Mouse (Mus musculus): ENCODE measurements around the gene Ambra1. TPM values are rescaled to one million over a fixed set of nuclear protein-coding genes. Genes with fewer than 3 reads are reported as not detected.
A peak's percentile ranks its signal among the peaks of the same experiment; 100 is the strongest.

Ambra1 gene
- polyA plus RNA-seq, 1 experiment from 2014 or later = 15.0 TPM

DNA sequence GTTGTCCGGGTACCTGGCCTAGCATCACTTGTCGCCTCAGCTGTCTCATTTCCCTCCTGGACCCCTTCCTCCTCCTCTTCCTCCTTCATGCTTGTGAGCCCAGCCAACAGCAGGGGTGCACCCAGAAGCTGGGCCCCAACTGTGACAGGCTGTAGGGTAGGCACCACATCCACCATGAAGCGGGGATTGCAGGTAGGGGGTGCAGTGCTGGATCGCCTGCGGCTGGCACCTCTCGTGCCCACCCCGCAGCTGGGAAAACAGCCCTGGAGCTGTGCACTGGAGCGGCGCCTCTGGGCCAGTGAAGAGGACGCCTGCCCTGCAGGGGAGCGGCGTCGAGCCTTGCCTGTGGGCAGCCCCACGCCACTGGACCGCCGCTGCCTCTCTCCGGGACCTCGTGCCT lies 215.5 kb downstream of the Ambra1 start, which contains the start of gene Gm9821:
Gene Gm9821 (plus strand): TSS at position 221 of the 400 bp plus-strand sequence.
- Histone ChIP-seq H3K27ac (ENCODE audit: low read length) (no peak within 1 kb of the TSS), H3K27me3 (ENCODE audit: control insufficient read depth, insufficient read depth, low read length) (no peaks in the 10 kb centered on the region), H3K9ac (ENCODE audit: low read length) (peak within 1 kb of the TSS; percentile 42; the same call in 1 of the 2 replicates), H3K36me3 (ENCODE audit: control insufficient read depth, insufficient read depth, low read length) (no peaks in the 10 kb centered on the region; the same call in 1 of the 2 replicates), H3K4me3 (replicated peaks; ENCODE audit: low read length) (no peak within 1 kb of the TSS), H3K9me3 (replicated peaks; ENCODE audit: control insufficient read depth, low read length) (no peaks in the 10 kb centered on the region), H3K4me1 (ENCODE audit: control insufficient read depth, insufficient read depth, low read length) (peaks cover 50% of the 10 kb centered on the region), H3K4me2 (ENCODE audit: low read depth, low read length) (no peak within 1 kb of the TSS)
- 92% methylated on average over 18 of the region's 18 CpGs for WGBS
- ATAC-seq (ENCODE audit: insufficient read depth, low FRiP score) = no peak

DNA sequence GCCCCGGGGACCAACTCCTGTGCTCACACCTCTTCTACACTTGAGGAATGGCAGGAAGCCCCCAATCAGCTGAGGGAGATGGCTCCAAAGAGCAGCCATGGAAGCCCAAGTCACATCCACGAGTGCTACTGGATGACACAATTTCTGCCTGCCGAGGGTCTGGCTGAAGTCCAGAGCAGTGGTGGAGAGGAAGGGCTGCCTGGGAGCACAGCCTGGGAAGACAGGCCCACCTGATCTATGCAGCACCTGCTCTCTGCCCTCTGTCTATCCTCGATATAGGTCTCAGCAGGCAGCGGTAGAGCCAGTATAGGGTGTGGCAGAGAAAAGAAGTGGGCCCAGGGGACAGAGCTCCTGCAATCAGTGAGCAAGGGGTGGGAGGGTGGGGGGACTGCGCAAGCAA lies 216.9 kb downstream of the Ambra1 start:
- Histone ChIP-seq H3K4me1 (ENCODE audit: control insufficient read depth, insufficient read depth, low read length) (peaks cover 57% of the 10 kb centered on the region), H3K27me3 (ENCODE audit: control insufficient read depth, insufficient read depth, low read length) (no peaks in the 10 kb centered on the region), H3K27ac (ENCODE audit: low read length) (no peak overlapping the region), H3K36me3 (ENCODE audit: control insufficient read depth, insufficient read depth, low read length) (no peaks in the 10 kb centered on the region; the same call in 1 of the 2 replicates), H3K9me3 (replicated peaks; ENCODE audit: control insufficient read depth, low read length) (no peaks in the 10 kb centered on the region), H3K4me3 (replicated peaks; ENCODE audit: low read length) (no peak overlapping the region), H3K9ac (ENCODE audit: low read length) (peak overlapping the region; percentile 42), H3K4me2 (ENCODE audit: low read depth, low read length) (no peak overlapping the region)
- WGBS = 35% methylated on average over 6 of the region's 6 CpGs
- ATAC-seq (ENCODE audit: insufficient read depth, low FRiP score) = no peak

DNA sequence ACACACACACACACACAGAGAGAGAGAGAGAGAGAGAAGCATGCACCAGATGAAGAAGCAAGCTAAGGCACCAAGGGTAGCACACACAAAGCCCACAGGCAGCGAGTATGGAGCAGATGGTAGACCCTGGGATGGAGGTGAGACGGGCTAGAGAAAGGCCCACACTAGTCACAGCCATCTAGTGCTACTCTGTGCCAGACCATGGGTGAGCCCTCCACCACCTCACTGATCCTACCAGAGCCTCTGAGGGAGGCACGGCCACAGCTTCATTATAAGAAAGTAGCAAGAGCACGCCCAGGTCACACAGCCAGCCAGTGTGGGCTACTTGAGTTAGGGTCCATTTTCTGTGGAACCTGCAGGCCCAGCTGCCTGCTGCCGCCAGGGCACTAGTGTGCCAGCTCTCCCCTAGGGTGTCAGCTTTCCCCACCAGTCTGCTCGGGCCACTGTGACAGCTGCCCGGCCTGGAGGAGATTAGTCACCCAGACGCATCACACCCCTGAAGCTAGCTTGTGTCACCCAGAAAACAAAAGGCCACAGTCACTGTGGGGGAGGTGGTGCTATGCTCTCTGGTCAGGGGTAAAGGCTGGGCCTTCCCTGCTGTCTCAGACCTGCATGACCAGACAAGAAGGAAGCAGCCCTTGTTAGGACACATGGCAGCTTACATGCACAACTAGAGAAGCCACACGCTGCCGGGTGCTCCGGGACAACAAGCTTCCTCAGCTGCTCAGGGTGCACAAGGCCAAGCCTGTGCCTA lies 217.6 kb downstream of the Ambra1 start:
- 0 out of 2 replicates have a peak, but pooled peaks have one; percentile 8 for ATAC-seq (ENCODE audit: insufficient read depth, low FRiP score)
- Histone ChIP-seq H3K4me1 (ENCODE audit: control insufficient read depth, insufficient read depth, low read length) (peaks cover 58% of the 10 kb centered on the region), H3K9ac (ENCODE audit: low read length) (peak overlapping the region; percentile 11; the same call in 1 of the 2 replicates), H3K27ac (ENCODE audit: low read length) (peak overlapping the region; percentile 64; the same call in 1 of the 2 replicates), H3K4me3 (replicated peaks; ENCODE audit: low read length) (no peak overlapping the region), H3K27me3 (ENCODE audit: control insufficient read depth, insufficient read depth, low read length) (no peaks in the 10 kb centered on the region), H3K9me3 (replicated peaks; ENCODE audit: control insufficient read depth, low read length) (no peaks in the 10 kb centered on the region), H3K4me2 (ENCODE audit: low read depth, low read length) (peak overlapping the region; percentile 13; the same call in 1 of the 2 replicates), H3K36me3 (ENCODE audit: control insufficient read depth, insufficient read depth, low read length) (no peaks in the 10 kb centered on the region)
- WGBS = 54% methylated on average over 11 of the region's 11 CpGs

DNA sequence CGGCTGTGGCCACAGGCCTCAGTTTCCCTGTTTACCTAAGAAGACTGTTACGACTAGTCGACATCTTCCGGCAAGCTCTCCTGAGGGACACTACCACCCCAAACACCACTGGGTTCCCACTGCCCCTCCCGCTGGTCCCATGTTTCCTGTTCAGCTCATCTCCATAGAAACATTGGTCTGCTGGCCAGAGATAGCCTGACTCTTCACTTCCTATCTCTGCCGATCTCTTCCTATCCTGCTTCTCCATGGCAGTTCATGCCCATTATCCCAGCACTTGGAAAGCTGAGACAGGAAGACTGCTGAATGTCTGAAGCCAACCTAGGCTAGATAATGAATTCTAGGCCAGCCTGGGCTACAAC lies 218.2 kb downstream of the Ambra1 start:
- peaks cover 58% of the 10 kb centered on the region for H3K4me1 ChIP-seq (ENCODE audit: control insufficient read depth, insufficient read depth, low read length)
- 0 out of 2 replicates have a peak overlapping the region, but pooled peaks have one; percentile 13 for H3K4me2 ChIP-seq (ENCODE audit: low read depth, low read length)
- H3K9ac ChIP-seq (ENCODE audit: low read length) = peak overlapping the region; percentile 11; the same call in 1 of the 2 replicates

DNA sequence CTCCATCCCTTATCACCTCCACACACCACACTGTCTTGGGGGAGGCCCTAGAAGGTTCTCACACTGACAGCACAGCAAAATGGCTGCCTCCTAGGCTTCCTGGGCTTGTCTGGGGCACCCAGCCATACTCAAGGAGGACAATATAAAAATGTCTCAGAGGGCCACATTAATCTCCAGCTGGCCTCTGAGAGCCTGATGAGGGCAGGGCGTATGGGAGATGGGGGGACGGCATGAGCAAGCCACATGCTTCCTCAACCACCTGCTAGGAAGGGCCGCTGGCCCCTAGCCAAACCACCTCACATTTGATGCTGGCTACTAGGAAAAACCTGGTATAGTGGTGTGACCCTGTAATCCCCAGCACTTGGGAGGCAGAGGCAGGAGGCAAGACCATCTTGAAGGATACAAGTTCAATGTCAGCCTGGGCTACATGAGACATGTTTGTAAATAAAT lies 218.9 kb downstream of the Ambra1 start:
- Histone ChIP-seq H3K4me2 (ENCODE audit: low read depth, low read length) (no peak overlapping the region), H3K27me3 (ENCODE audit: control insufficient read depth, insufficient read depth, low read length) (no peaks in the 10 kb centered on the region), H3K4me3 (replicated peaks; ENCODE audit: low read length) (no peak overlapping the region), H3K27ac (ENCODE audit: low read length) (peak overlapping the region; percentile 80; the same call in 1 of the 2 replicates), H3K4me1 (ENCODE audit: control insufficient read depth, insufficient read depth, low read length) (peaks cover 61% of the 10 kb centered on the region), H3K36me3 (ENCODE audit: control insufficient read depth, insufficient read depth, low read length) (no peaks in the 10 kb centered on the region), H3K9me3 (replicated peaks; ENCODE audit: control insufficient read depth, low read length) (no peaks in the 10 kb centered on the region), H3K9ac (ENCODE audit: low read length) (peak overlapping the region; percentile 68; the same call in 1 of the 2 replicates)
- ATAC-seq (ENCODE audit: insufficient read depth, low FRiP score) = no peak
- 62% methylated on average over 3 of the region's 3 CpGs for WGBS

More for the DNA sequence above, 218.2 kb downstream of the Ambra1 start:
- Histone ChIP-seq H3K36me3 (ENCODE audit: control insufficient read depth, insufficient read depth, low read length) (no peaks in the 10 kb centered on the region), H3K27ac (ENCODE audit: low read length) (peak overlapping the region; percentile 64; the same call in 1 of the 2 replicates), H3K27me3 (ENCODE audit: control insufficient read depth, insufficient read depth, low read length) (no peaks in the 10 kb centered on the region), H3K4me3 (replicated peaks; ENCODE audit: low read length) (no peak overlapping the region), H3K9me3 (replicated peaks; ENCODE audit: control insufficient read depth, low read length) (no peaks in the 10 kb centered on the region)
- WGBS = 67% methylated on average over 6 of the region's 6 CpGs
- no peak for ATAC-seq (ENCODE audit: insufficient read depth, low FRiP score)

DNA sequence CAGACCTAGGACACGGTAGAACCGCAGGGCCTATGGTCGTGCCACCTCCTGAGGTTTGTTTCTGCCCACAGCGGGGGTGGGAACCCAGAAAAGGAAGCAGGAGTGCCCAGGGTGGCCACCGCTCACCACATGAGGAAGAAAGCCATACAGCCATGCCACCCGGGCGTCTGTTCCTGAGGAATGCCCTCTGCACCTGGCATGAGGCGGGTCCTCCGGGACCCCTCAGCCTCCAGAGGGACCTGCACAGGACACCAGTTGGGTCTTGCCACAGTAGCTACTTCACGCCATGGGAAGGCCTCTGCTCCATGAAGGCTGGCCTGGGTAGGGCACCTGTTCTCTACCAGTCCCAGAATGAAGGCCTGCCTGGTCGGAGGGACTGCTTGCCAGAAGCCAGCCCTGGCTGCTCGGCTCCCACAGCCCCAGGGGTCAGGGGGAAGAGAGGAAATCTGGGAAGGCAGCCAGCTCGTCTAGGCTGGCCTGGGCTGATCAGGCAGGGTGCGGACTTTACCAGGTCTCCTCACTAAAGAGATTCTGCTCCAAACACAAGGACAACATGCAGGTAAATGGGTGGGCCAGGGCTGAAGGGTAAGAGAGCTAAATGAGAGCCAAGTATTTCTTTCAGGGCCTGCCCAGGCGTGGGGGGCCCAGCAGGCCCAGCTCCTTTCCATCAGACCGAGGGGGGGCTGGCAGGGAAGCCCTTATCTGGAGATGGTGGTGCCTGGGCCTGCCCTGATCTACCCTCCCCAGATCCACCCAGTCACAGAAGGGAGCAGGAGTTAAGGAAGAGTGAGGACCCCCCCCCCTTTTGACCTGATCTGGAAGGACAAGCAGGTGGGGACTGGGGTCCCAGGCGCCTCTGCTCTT lies 219.7 kb downstream of the Ambra1 start:
- WGBS = 50% methylated on average over 17 of the region's 17 CpGs
- peak overlapping the region; percentile 27 for H3K4me3 ChIP-seq (replicated peaks; ENCODE audit: low read length)
- no peaks in the 10 kb centered on the region for H3K36me3 ChIP-seq (ENCODE audit: control insufficient read depth, insufficient read depth, low read length)
- peak overlapping the region; percentile 68 for H3K9ac ChIP-seq (ENCODE audit: low read length)
- H3K9me3 ChIP-seq (replicated peaks; ENCODE audit: control insufficient read depth, low read length) = no peaks in the 10 kb centered on the region
- H3K27ac ChIP-seq (ENCODE audit: low read length) = peak overlapping the region; percentile 80
- H3K27me3 ChIP-seq (ENCODE audit: control insufficient read depth, insufficient read depth, low read length) = no peaks in the 10 kb centered on the region
- peaks cover 59% of the 10 kb centered on the region for H3K4me1 ChIP-seq (ENCODE audit: control insufficient read depth, insufficient read depth, low read length)
- peak; percentile 53 for ATAC-seq (ENCODE audit: insufficient read depth, low FRiP score)
- H3K4me2 ChIP-seq (ENCODE audit: low read depth, low read length) = peak overlapping the region; percentile 51

DNA sequence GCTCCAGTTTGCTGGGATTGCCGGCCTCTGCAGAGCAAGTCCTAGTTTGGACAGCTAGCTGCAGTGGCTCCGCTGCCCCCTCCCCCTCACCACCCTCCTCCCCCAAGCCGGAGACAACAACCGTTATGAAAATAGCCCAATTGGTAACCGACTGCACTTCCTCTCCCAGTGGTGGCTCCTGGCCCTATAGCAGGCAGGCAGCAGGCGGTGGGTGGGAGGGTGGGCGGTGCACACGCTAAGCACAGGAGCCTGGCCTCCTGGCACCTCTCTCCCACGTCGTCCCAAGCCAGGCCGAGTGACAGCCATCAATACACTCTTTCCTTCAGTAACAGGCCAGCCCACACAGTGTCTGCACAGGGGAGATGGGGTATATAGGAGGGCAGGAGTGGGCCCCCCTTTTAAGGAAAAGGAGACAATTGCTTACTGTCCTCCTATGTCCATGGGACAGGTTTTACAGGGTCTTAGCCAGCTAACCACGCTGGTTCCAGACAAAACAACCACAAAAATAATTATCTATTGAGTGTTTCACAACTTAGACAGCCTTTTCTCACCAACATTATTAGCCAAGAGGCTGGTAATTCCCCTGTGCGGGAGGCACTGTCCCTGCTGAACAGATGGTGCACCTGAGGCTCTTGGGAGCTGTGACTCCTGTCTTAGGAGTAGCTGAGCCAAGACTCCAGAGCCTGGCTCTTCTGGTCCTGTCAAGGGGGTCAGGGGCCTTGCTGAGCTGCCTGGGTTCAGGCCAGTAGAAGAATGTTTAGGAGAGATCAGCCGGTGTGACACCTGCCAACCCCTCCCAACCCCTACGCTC lies 220.5 kb downstream of the Ambra1 start:
- peak overlapping the region; percentile 51 for H3K4me2 ChIP-seq (ENCODE audit: low read depth, low read length)
- 14% methylated on average over 15 of the region's 15 CpGs for WGBS
- peak overlapping the region; percentile 68 for H3K9ac ChIP-seq (ENCODE audit: low read length)
- peaks cover 66% of the 10 kb centered on the region for H3K4me1 ChIP-seq (ENCODE audit: control insufficient read depth, insufficient read depth, low read length)
- H3K27ac ChIP-seq (ENCODE audit: low read length) = peak overlapping the region; percentile 80
- H3K9me3 ChIP-seq (replicated peaks; ENCODE audit: control insufficient read depth, low read length) = no peaks in the 10 kb centered on the region
- H3K27me3 ChIP-seq (ENCODE audit: control insufficient read depth, insufficient read depth, low read length) = no peaks in the 10 kb centered on the region
- peak; percentile 61; the same call in 1 of the 2 replicates for ATAC-seq (ENCODE audit: insufficient read depth, low FRiP score)
- H3K4me3 ChIP-seq (replicated peaks; ENCODE audit: low read length) = peak overlapping the region; percentile 27
- H3K36me3 ChIP-seq (ENCODE audit: control insufficient read depth, insufficient read depth, low read length) = no peaks in the 10 kb centered on the region

DNA sequence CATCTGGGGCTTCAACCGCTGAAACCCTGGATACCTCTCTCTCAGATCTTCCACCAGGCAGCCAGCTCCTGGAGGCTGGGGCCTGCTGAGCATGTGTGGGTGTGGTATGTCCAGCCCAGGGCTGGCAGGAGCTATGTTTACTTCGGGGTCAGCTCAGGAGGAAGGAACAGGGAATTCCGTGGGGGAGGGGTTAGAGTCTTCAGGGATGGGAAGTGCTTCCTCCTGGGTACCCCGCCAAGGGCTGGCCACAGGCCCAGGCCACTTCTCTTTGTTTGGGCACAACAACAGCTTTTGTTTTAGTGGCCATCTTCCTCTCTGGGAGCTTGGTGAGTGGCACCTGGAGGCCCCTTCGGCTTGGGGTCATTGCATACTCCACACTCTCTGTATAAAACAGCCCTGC lies 223.9 kb downstream of the Ambra1 start:
- peak; percentile 51; the same call in 1 of the 2 replicates for ATAC-seq (ENCODE audit: insufficient read depth, low FRiP score)
- H3K9ac ChIP-seq (ENCODE audit: low read length) = peak overlapping the region; percentile 35; the same call in 1 of the 2 replicates

More for the DNA sequence above, 223.9 kb downstream of the Ambra1 start:
- Histone ChIP-seq H3K27me3 (ENCODE audit: control insufficient read depth, insufficient read depth, low read length) (no peaks in the 10 kb centered on the region), H3K4me2 (ENCODE audit: low read depth, low read length) (no peak overlapping the region), H3K27ac (ENCODE audit: low read length) (peak overlapping the region; percentile 55; the same call in 1 of the 2 replicates), H3K36me3 (ENCODE audit: control insufficient read depth, insufficient read depth, low read length) (no peaks in the 10 kb centered on the region), H3K4me3 (replicated peaks; ENCODE audit: low read length) (no peak overlapping the region), H3K4me1 (ENCODE audit: control insufficient read depth, insufficient read depth, low read length) (peaks cover 61% of the 10 kb centered on the region), H3K9me3 (replicated peaks; ENCODE audit: control insufficient read depth, low read length) (no peaks in the 10 kb centered on the region)
- 11% methylated on average over 5 of the region's 5 CpGs for WGBS

Measured in stomach, embryonic 16.5 days (tissue).